Mouse (Mus musculus): ENCODE results near the gene Mei1.
A peak's percentile ranks its signal among the peaks of the same experiment; 100 is the strongest.

GRCm38 (mm10) chr15:82081161-82081560, 11.4 kb downstream of the Mei1 start:
- TF ChIP-seq POLR2A (IDR thresholded peaks at IDR 0.05; ENCODE audit: borderline replicate concordance, insufficient read depth, low read length) (no peak), CTCF (IDR thresholded peaks at IDR 0.05; ENCODE audit: borderline replicate concordance, insufficient read depth, low read depth, low read length) (peak; percentile 95)

All from cerebellum, adult 2 months (tissue).